Mouse (Mus musculus): ENCODE results near the gene Abhd16a. TPM values are rescaled to one million over a fixed set of nuclear protein-coding genes. Genes with fewer than 3 reads are reported as not detected.

The Abhd16a gene
- polyA plus RNA-seq, 1 experiment = 31.8 TPM

DNA sequence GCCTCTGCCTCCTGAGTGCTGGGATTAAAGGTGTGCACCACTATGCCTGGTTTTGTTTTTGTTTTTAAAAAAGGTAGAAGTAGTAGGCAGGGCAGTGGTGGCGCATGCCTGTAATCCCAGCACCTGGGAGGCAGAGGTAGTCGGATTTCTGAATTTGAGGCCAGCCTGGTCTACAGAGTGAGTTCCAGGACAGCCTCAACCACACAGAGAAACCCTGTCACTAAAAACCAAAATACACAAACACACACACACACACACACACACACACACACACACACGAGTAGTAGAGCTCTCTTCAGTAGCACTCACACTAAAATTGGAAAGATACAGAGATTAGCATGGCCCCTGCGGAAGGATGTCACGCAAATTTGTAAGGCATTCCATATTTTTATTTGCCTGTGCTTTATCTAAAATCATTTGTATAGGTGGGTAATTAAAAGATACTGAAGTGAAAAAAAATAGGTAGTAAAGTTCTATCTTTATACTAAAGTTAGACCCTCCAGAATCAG, 40.1 kb upstream of the Abhd16a start:
- H3K4me1 ChIP-seq (ENCODE audit: control insufficient read depth, insufficient read depth, low read length) = peaks cover 14% of the 10 kb centered on the region

GRCm38 (mm10) chr17:35049561-35050016, 39.5 kb upstream of the Abhd16a start, which contains the start of gene Clic1:
Gene Clic1 (plus strand): TSS chr17:35049966.
- Histone ChIP-seq H3K4me3 (ENCODE audit: insufficient read depth, low read length) (peak within 1 kb of the TSS; percentile 83), H3K4me1 (ENCODE audit: control insufficient read depth, insufficient read depth, low read length) (peaks cover 12% of the 10 kb centered on the region; the same call in 1 of the 2 replicates), H3K27ac (ENCODE audit: insufficient read depth, low read length) (peak within 1 kb of the TSS; percentile 99)
- no peak for TF ChIP-seq CTCF (IDR thresholded peaks at IDR 0.05; ENCODE audit: borderline replicate concordance, insufficient read depth, low read length)
- peak; percentile 84 for TF ChIP-seq POLR2A (IDR thresholded peaks at IDR 0.05; ENCODE audit: low read depth, low read length)

More for the DNA sequence above, 40.1 kb upstream of the Abhd16a start:
- TF ChIP-seq CTCF (IDR thresholded peaks at IDR 0.05; ENCODE audit: borderline replicate concordance, insufficient read depth, low read length) = no peak
- TF ChIP-seq POLR2A (IDR thresholded peaks at IDR 0.05; ENCODE audit: low read depth, low read length) = no peak
- Histone ChIP-seq H3K27ac (ENCODE audit: insufficient read depth, low read length) (peak overlapping the region; percentile 99), H3K4me3 (ENCODE audit: insufficient read depth, low read length) (no peak overlapping the region)

- peak overlapping the region; percentile 99 for H3K27ac ChIP-seq (ENCODE audit: insufficient read depth, low read length)
- 0 out of 2 replicates have a peak, but pooled peaks cover 6% of the 10 kb centered on the region for H3K4me1 ChIP-seq (ENCODE audit: control insufficient read depth, insufficient read depth, low read length)
- TF ChIP-seq POLR2A (IDR thresholded peaks at IDR 0.05; ENCODE audit: low read depth, low read length) (peak; percentile 94), CTCF (IDR thresholded peaks at IDR 0.05; ENCODE audit: borderline replicate concordance, insufficient read depth, low read length) (no peak)
These were observed 38.8 kb upstream of the Abhd16a start for GRCm38 (mm10) chr17:35050126-35050750.

GRCm38 (mm10) chr17:35051156-35052086, 37.6 kb upstream of the Abhd16a start:
- 0 out of 2 replicates have a peak, but pooled peaks cover 6% of the 10 kb centered on the region for H3K4me1 ChIP-seq (ENCODE audit: control insufficient read depth, insufficient read depth, low read length)
- H3K27ac ChIP-seq (ENCODE audit: insufficient read depth, low read length) = peak overlapping the region; percentile 99
- TF ChIP-seq CTCF (IDR thresholded peaks at IDR 0.05; ENCODE audit: borderline replicate concordance, insufficient read depth, low read length) (no peak), POLR2A (IDR thresholded peaks at IDR 0.05; ENCODE audit: low read depth, low read length) (peak; percentile 80)
- H3K4me3 ChIP-seq (ENCODE audit: insufficient read depth, low read length) = peak overlapping the region; percentile 83

More at GRCm38 (mm10) chr17:35050126-35050750, 38.8 kb upstream of the Abhd16a start:
- peak overlapping the region; percentile 83 for H3K4me3 ChIP-seq (ENCODE audit: insufficient read depth, low read length)

DNA sequence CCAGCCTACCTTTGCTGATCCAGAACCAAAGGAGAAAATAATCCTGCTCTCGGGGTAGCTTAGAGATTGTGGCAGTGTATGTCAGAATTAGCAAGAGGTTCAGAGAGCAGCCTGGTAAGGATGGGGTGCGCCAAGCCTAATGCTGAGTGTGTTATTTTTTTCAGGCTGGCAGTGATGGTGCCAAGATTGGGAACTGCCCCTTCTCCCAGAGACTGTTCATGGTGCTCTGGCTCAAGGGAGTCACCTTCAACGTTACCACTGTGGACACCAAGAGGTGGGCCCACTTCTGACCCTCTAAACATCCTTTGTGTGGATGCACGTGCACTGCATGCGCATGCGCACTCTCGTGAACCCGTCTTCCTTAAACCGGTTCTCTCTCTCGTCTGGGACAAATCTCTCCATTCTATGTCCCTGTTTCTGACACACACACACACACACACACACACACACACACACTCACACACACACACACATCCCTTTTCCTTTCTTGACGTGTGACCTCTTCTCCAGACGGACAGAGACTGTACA, 36.7 kb upstream of the Abhd16a start:
- H3K27ac ChIP-seq (ENCODE audit: insufficient read depth, low read length) = peak overlapping the region; percentile 99
- no peak for TF ChIP-seq CTCF (IDR thresholded peaks at IDR 0.05; ENCODE audit: borderline replicate concordance, insufficient read depth, low read length)
- TF ChIP-seq POLR2A (IDR thresholded peaks at IDR 0.05; ENCODE audit: low read depth, low read length) = no peak
- H3K4me3 ChIP-seq (ENCODE audit: insufficient read depth, low read length) = peak overlapping the region; percentile 83
- 0 out of 2 replicates have a peak, but pooled peaks cover 6% of the 10 kb centered on the region for H3K4me1 ChIP-seq (ENCODE audit: control insufficient read depth, insufficient read depth, low read length)

DNA sequence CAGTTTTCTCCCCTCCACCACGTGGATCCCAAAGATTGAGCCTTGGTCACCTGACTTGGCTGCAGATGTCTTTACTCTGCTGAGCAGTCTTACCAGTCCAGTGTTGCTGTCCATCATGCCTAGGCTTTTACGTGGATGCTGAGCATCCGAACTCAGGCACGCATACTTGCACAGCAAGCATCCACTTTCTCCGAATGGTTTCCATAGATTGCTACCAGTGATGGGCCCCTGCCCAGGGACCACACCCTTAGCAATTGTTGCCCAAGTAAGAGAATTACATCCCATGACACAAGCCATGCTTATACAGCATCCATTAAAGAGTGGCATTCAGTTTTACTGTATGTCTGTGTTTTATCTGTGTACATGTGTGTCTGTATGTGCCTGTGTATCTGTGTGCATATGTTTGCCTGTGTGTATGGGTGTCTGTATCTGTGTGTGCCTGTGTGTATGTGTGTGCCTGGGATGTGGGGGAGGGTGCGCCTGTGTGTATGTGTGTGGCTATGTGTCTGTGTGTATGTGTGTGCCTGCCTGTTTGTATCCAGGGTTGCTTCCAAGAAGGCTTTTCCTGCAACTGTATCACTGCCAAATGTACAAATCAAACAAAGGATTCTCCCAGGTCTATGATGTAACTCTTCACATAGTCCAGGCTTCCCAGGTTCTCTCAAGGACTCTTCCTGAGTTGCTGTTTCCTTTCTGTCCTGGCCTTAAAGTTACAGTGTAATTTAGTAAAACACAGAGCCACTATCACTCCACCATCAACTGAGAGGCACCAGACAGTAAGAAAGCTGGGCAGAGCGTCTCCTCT, 33.2 kb upstream of the Abhd16a start:
- H3K27ac ChIP-seq (ENCODE audit: insufficient read depth, low read length) = no peak overlapping the region
- no peak overlapping the region for H3K4me3 ChIP-seq (ENCODE audit: insufficient read depth, low read length)
- no peak for TF ChIP-seq CTCF (IDR thresholded peaks at IDR 0.05; ENCODE audit: borderline replicate concordance, insufficient read depth, low read length)
- TF ChIP-seq POLR2A (IDR thresholded peaks at IDR 0.05; ENCODE audit: low read depth, low read length) = no peak
- H3K4me1 ChIP-seq (ENCODE audit: control insufficient read depth, insufficient read depth, low read length) = 0 out of 2 replicates have a peak, but pooled peaks cover 6% of the 10 kb centered on the region

GRCm38 (mm10) chr17:35057090-35057489, 32.0 kb upstream of the Abhd16a start:
- TF ChIP-seq POLR2A (IDR thresholded peaks at IDR 0.05; ENCODE audit: low read depth, low read length) = no peak
- TF ChIP-seq CTCF (IDR thresholded peaks at IDR 0.05; ENCODE audit: borderline replicate concordance, insufficient read depth, low read length) = no peak
- no peak overlapping the region for H3K4me3 ChIP-seq (ENCODE audit: insufficient read depth, low read length)
- H3K27ac ChIP-seq (ENCODE audit: insufficient read depth, low read length) = no peak overlapping the region
- H3K4me1 ChIP-seq (ENCODE audit: control insufficient read depth, insufficient read depth, low read length) = 0 out of 2 replicates have a peak, but pooled peaks cover 6% of the 10 kb centered on the region

DNA sequence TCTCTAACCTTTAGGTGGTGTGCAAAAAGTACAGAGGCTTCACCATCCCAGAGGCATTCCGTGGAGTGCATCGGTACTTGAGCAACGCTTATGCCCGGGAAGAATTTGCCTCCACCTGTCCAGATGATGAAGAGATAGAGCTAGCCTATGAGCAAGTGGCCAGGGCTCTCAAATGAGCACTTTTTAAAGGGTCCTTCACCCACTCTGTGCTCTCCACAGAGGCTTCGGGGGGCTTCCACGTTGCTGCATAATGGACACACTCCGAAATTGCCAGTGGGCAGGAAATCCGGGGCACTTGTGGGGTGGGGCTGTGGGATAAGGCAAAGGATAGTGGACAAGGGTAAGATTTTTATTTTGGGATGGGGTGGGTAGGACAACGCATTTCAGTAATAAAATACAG, 30.7 kb upstream of the Abhd16a start:
- no peak overlapping the region for H3K27ac ChIP-seq (ENCODE audit: insufficient read depth, low read length)
- no peak overlapping the region for H3K4me3 ChIP-seq (ENCODE audit: insufficient read depth, low read length)

More for the DNA sequence above, 30.7 kb upstream of the Abhd16a start:
- 0 out of 2 replicates have a peak, but pooled peaks cover 3% of the 10 kb centered on the region for H3K4me1 ChIP-seq (ENCODE audit: control insufficient read depth, insufficient read depth, low read length)
- TF ChIP-seq POLR2A (IDR thresholded peaks at IDR 0.05; ENCODE audit: low read depth, low read length) (no peak), CTCF (IDR thresholded peaks at IDR 0.05; ENCODE audit: borderline replicate concordance, insufficient read depth, low read length) (no peak)

Data from embryonic fibroblast, embryonic 13.5 days (primary cell).